Mouse (Mus musculus) neural tube, embryonic 11.5 days (tissue): ENCODE measurements at regions not wholly inside any gene's neighbourhood (a gene's known extent, or its start where the extent isn't known, plus 50 kb on each side); places are given as distances from the start of the nearest gene placed in this dataset.

Experiments
- ATAC-seq: fragments of 200-750 bp; cut with Nextera tagmentation; 2 replicates; pipeline ENCODE4 v1.8.0; 2017; ENCODE audit warnings: moderate number of reproducible peaks, mild to moderate bottlenecking, moderate TSS enrichment, moderate library complexity; ENCODE audit not compliant: insufficient read depth, low FRiP score, low TSS enrichment
- DNase-seq: peaks from one replicate; pipeline ENCODE4 v3.0.0-alpha.2; 2015; ENCODE audit warnings: low spot score
- H3K27ac ChIP-seq: fragments of 300-500 bp; sonication (generic); 2 replicates; pipeline ENCODE4 v1.5.1; 2014; ENCODE audit warnings: low read depth, mild to moderate bottlenecking, low read length
- H3K27me3 ChIP-seq: fragments of 300-500 bp; sonication (generic); 2 replicates; pipeline ENCODE4 v1.6.1; 2014; ENCODE audit warnings: mild to moderate bottlenecking, low read length, mixed read lengths; ENCODE audit not compliant: control insufficient read depth, insufficient read depth
- H3K36me3 ChIP-seq: fragments of 300-500 bp; sonication (generic); 2 replicates; pipeline ENCODE4 v1.6.1; 2014; ENCODE audit warnings: mild to moderate bottlenecking, low read length, moderate library complexity, mixed read lengths; ENCODE audit not compliant: control insufficient read depth, insufficient read depth
- H3K4me1 ChIP-seq: fragments of 300-500 bp; sonication (generic); 2 replicates; pipeline ENCODE4 v1.6.1; 2014; ENCODE audit warnings: low read length, mixed read lengths; ENCODE audit not compliant: control insufficient read depth, insufficient read depth
- H3K4me2 ChIP-seq: fragments of 300-500 bp; sonication (generic); 2 replicates; pipeline ENCODE4 v1.6.1; 2014; ENCODE audit warnings: low read depth, mild to moderate bottlenecking, moderate library complexity
- H3K4me3 ChIP-seq: fragments of 300-500 bp; sonication (generic); 2 replicates; pipeline ENCODE4 v1.5.1; 2014; ENCODE audit warnings: low read depth, low read length
- H3K9ac ChIP-seq: fragments of 300-500 bp; sonication (generic); 2 replicates; pipeline ENCODE4 v1.6.1; 2014; ENCODE audit warnings: mild to moderate bottlenecking, low read length
- H3K9me3 ChIP-seq: fragments of 300-500 bp; sonication (generic); 2 replicates; pipeline ENCODE4 v1.6.1; 2016; ENCODE audit warnings: low read length; ENCODE audit not compliant: control insufficient read depth
- WGBS: fragments of 180-500 bp; shearing (Covaris S2); extraction: QIAGEN DNeasy Blood & Tissue Kit; methylation state at CpG from one replicate; pipeline ENCODE4 v1.1.7; 2014; 5-methylcytosine and 5-hydroxymethylcytosine counted together

DNA sequence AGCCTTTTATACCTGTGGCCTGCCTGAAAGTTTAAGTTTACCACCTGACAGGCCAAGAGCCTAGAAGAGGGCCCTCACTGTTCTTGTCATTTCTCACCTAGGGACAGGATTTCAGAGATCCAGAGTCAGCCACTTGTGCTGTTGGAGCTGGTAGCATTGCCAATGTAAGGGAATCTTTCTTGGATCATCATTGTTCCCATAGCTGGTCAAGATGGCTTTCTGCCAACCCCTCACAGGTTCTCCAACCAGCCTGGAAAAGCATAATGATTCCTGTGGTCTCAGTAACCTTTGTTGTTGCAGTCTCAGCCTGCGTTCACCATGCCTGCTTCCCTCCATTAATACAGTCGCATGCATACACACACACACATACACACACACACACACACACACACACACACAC, 67.1 kb upstream of the Nxpe4 start:
- WGBS: 82% methylated on average over 2 of the region's 2 CpGs
- DNase-seq: no peak
- ATAC-seq: no peak

DNA sequence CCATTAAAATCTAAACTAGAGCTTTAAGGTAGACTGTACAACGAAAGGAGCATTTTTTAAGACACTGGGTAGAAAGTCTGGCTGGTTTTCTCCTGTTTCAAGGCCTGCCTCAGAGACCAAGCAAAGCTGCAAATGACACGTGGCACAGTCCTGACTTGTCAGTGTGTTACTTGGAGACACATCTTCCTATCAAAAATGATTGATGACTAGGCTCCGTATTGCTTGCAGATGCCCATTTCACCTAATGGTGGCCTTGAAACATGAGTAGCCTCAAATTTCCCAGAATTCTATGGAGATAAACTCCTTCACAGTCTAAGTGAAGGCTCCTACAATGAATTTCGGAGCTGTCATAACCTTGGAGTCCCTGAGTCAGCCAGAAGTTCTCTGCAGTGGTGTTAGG, 62.0 kb upstream of the Nxpe4 start:
- Histone ChIP-seq H3K4me2 (no peak overlapping the region), H3K9ac (no peak overlapping the region), H3K4me1 (no peaks in the 10 kb centered on the region), H3K27ac (no peak overlapping the region), H3K36me3 (no peaks in the 10 kb centered on the region), H3K4me3 (no peak overlapping the region), H3K27me3 (no peaks in the 10 kb centered on the region), H3K9me3 (no peaks in the 10 kb centered on the region)
- ATAC-seq: no peak
- 63% methylated on average over 4 of the region's 4 CpGs for WGBS
- DNase-seq: no peak

More for the DNA sequence above, 67.1 kb upstream of the Nxpe4 start:
- no peak overlapping the region for H3K4me3 ChIP-seq
- H3K4me2 ChIP-seq: no peak overlapping the region
- no peak overlapping the region for H3K9ac ChIP-seq
- H3K36me3 ChIP-seq: no peaks in the 10 kb centered on the region
- H3K27ac ChIP-seq: no peak overlapping the region
- H3K27me3 ChIP-seq: no peaks in the 10 kb centered on the region
- no peaks in the 10 kb centered on the region for H3K9me3 ChIP-seq
- no peaks in the 10 kb centered on the region for H3K4me1 ChIP-seq

- DNase-seq: no peak
- Histone ChIP-seq H3K36me3 (no peaks in the 10 kb centered on the region), H3K4me2 (no peak overlapping the region), H3K27me3 (no peaks in the 10 kb centered on the region), H3K27ac (no peak overlapping the region), H3K9ac (no peak overlapping the region), H3K4me1 (no peaks in the 10 kb centered on the region), H3K4me3 (no peak overlapping the region), H3K9me3 (no peaks in the 10 kb centered on the region)
- WGBS: 74% methylated on average over 2 of the region's 2 CpGs
- ATAC-seq: no peak
Observed at GRCm38 (mm10) chr9:48106441-48107167, 55.2 kb upstream of the Nxpe4 start.

GRCm38 (mm10) chr9:48108994-48109619, 52.7 kb upstream of the Nxpe4 start:
- DNase-seq: no peak
- no peak overlapping the region for H3K9ac ChIP-seq
- no peak for ATAC-seq
- no peaks in the 10 kb centered on the region for H3K36me3 ChIP-seq
- H3K27ac ChIP-seq: no peak overlapping the region
- no peak overlapping the region for H3K4me2 ChIP-seq
- no peaks in the 10 kb centered on the region for H3K9me3 ChIP-seq
- no peaks in the 10 kb centered on the region for H3K27me3 ChIP-seq
- no peaks in the 10 kb centered on the region for H3K4me1 ChIP-seq
- 65% methylated on average over 7 of the region's 7 CpGs for WGBS
- no peak overlapping the region for H3K4me3 ChIP-seq

- WGBS: 48% methylated on average over 8 of the region's 8 CpGs
- Histone ChIP-seq H3K27ac (no peak overlapping the region), H3K27me3 (no peaks in the 10 kb centered on the region), H3K9ac (no peak overlapping the region), H3K9me3 (no peaks in the 10 kb centered on the region), H3K4me3 (no peak overlapping the region), H3K36me3 (no peaks in the 10 kb centered on the region), H3K4me1 (no peaks in the 10 kb centered on the region), H3K4me2 (no peak overlapping the region)
- DNase-seq: no peak
- no peak for ATAC-seq
Observed at GRCm38 (mm10) chr9:48111316-48111890, 50.4 kb upstream of the Nxpe4 start.
